Mouse (Mus musculus) heart, embryonic 16.5 days (tissue): ENCODE measurements around the gene Cish. TPM values are rescaled to one million over a fixed set of nuclear protein-coding genes. Genes with fewer than 3 reads are reported as not detected.
"Not testable (repeated sequence)": the region's sequence is repeated elsewhere in the genome, so short reads cannot be mapped to it uniquely, and the experiment has no call there.

Source experiments
- ATAC-seq: fragments of 200-750 bp; cut with Nextera tagmentation; replicated peaks from 2 replicates; pipeline ENCODE4 v1.8.0; 2017; ENCODE audit warnings: moderate number of reproducible peaks; ENCODE audit not compliant: insufficient read depth, low FRiP score; ENCODE audit errors: extremely low read depth
- H3K27ac ChIP-seq: fragments of 300-500 bp; sonication (generic); 2 replicates; pipeline ENCODE4 v1.5.1; 2014; ENCODE audit warnings: mild to moderate bottlenecking, low read length, control low read depth, moderate library complexity
- H3K27me3 ChIP-seq: fragments of 300-500 bp; sonication (generic); 2 replicates; pipeline ENCODE4 v1.6.1; 2014; ENCODE audit warnings: low read length, mixed read lengths; ENCODE audit not compliant: control insufficient read depth, insufficient read depth
- H3K36me3 ChIP-seq: fragments of 300-500 bp; sonication (generic); 2 replicates; pipeline ENCODE4 v1.6.1; 2014; ENCODE audit not compliant: control insufficient read depth, insufficient read depth
- H3K4me1 ChIP-seq: fragments of 300-500 bp; sonication (generic); 2 replicates; pipeline ENCODE4 v1.6.1; 2014; ENCODE audit warnings: low read length, mixed read lengths; ENCODE audit not compliant: control insufficient read depth, insufficient read depth
- H3K4me2 ChIP-seq: fragments of 300-500 bp; sonication (generic); 2 replicates; pipeline ENCODE4 v1.6.1; 2014; ENCODE audit warnings: low read depth, mild to moderate bottlenecking, control low read depth, low read length
- H3K4me3 ChIP-seq: fragments of 300-500 bp; sonication (generic); 2 replicates; pipeline ENCODE4 v1.5.1; 2014; ENCODE audit warnings: mild to moderate bottlenecking, control low read depth, low read length
- H3K9ac ChIP-seq: fragments of 300-500 bp; sonication (generic); 2 replicates; pipeline ENCODE4 v1.6.1; 2014; ENCODE audit warnings: low read length, control low read depth
- H3K9me3 ChIP-seq: fragments of 300-500 bp; sonication (generic); replicated peaks from 2 replicates; pipeline ENCODE4 v1.6.1; 2016; ENCODE audit warnings: low read length; ENCODE audit not compliant: control insufficient read depth
- WGBS: fragments of 180-500 bp; shearing (Covaris S2); extraction: QIAGEN DNeasy Blood & Tissue Kit; methylation state at CpG from one replicate; pipeline ENCODE4 v1.1.7; 2014; 5-methylcytosine and 5-hydroxymethylcytosine counted together
- polyA plus RNA-seq: library from polyadenylated mRNA; unstranded; fragments of >200 nt; fragmentation: Nextera tagmentation; extraction: Ambion mirVana; gene quantifications from 2 replicates; pipeline ENCODE4 v1.2.1, GENCODE M21; 2015

Cish gene
- polyA plus RNA-seq, 1 experiment from 2014 or later, result 44.4 TPM

GRCm38 (mm10) chr9:107304383-107304782, 8.6 kb downstream of the Cish start:
- Histone ChIP-seq H3K27ac (no peak overlapping the region), H3K9me3 (no peaks in the 10 kb centered on the region), H3K4me3 (no peak overlapping the region), H3K9ac (no peak overlapping the region), H3K36me3 (peaks cover 17% of the 10 kb centered on the region), H3K4me2 (no peak overlapping the region), H3K27me3 (no peaks in the 10 kb centered on the region), H3K4me1 (peaks cover 52% of the 10 kb centered on the region)
- no peak for ATAC-seq
- 90% methylated on average over 3 of the region's 3 CpGs for WGBS

- no peak overlapping the region for H3K4me2 ChIP-seq
- H3K9ac ChIP-seq, result no peak overlapping the region
- H3K27me3 ChIP-seq, result no peaks in the 10 kb centered on the region
- no peak for ATAC-seq
- H3K9me3 ChIP-seq, result no peaks in the 10 kb centered on the region
- 75% methylated on average over 4 of the region's 4 CpGs for WGBS
- H3K27ac ChIP-seq, result peak overlapping the region; percentile 29; the same call in 1 of the 2 replicates
- no peak overlapping the region for H3K4me3 ChIP-seq
- H3K36me3 ChIP-seq, result peaks cover 15% of the 10 kb centered on the region
- H3K4me1 ChIP-seq, result peaks cover 52% of the 10 kb centered on the region
Observed at GRCm38 (mm10) chr9:107305012-107305411, 9.2 kb downstream of the Cish start.

GRCm38 (mm10) chr9:107305601-107306542, 10.0 kb downstream of the Cish start:
- peaks cover 52% of the 10 kb centered on the region for H3K4me1 ChIP-seq
- peak overlapping the region; percentile 56 for H3K27ac ChIP-seq
- H3K36me3 ChIP-seq, result peaks cover 8% of the 10 kb centered on the region
- ATAC-seq, result no peak
- H3K9me3 ChIP-seq, result no peaks in the 10 kb centered on the region
- no peak overlapping the region for H3K4me3 ChIP-seq
- 0 out of 2 replicates have a peak overlapping the region, but pooled peaks have one; percentile 25 for H3K9ac ChIP-seq
- no peaks in the 10 kb centered on the region for H3K27me3 ChIP-seq
- 49% methylated on average over 13 of the region's 13 CpGs for WGBS
- no peak overlapping the region for H3K4me2 ChIP-seq

GRCm38 (mm10) chr9:107306673-107307072, 10.8 kb downstream of the Cish start:
- 94% methylated on average over 1 of the region's 1 CpGs for WGBS
- not testable (repeated sequence) for H3K27ac ChIP-seq, H3K4me2 ChIP-seq, H3K9ac ChIP-seq, H3K27me3 ChIP-seq, ATAC-seq, H3K36me3 ChIP-seq, H3K9me3 ChIP-seq, H3K4me3 ChIP-seq
- H3K4me1 ChIP-seq, result peaks cover 52% of the 10 kb centered on the region

DNA sequence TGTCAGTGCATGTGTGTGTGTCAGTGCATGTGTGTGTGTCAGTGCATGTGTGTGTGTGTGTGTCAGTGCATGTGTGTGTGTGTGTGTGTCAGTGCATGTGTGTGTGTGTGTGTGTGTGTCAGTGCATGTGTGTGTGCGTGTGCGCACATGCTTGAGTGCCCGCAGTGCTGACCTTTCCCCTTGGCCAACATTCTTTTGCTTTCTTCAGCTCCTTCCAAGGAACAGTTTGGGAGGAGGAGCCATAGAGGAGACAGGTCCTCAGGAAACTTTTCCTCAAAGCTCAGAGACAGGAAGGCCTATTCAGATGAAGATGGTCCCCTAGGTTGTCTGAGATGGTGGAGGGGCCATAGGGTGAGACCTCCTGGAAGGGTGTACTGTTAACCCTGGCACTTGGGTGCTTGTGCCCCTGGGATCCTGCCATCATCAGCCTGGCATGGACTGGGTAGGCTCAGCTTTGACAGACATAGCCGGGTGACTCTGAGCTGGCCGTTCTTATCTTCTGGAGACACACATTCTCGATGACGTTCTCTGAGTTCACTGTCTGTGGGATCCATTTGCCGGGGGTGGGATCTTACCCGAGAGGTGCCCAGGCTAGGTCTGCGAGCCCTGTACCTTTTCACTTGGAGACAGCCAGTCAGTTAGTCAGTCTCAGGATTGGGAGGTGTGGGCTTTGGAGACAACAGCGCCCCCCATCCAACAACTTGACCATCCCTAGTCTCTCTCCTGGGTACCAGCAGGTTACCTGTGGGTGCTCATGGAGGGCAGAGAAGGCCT, 11.5 kb downstream of the Cish start:
- Histone ChIP-seq H3K27me3 (no peaks in the 10 kb centered on the region), H3K9ac (peak overlapping the region; percentile 64), H3K4me3 (no peak overlapping the region), H3K36me3 (no peaks in the 10 kb centered on the region), H3K4me2 (peak overlapping the region; percentile 50), H3K4me1 (peaks cover 48% of the 10 kb centered on the region), H3K27ac (peak overlapping the region; percentile 94), H3K9me3 (no peaks in the 10 kb centered on the region)
- WGBS, result 54% methylated on average over 11 of the region's 11 CpGs
- 0 out of 2 replicates have a peak, but pooled peaks have one; percentile 28 for ATAC-seq

GRCm38 (mm10) chr9:107307886-107308285, 12.1 kb downstream of the Cish start:
- peak overlapping the region; percentile 94 for H3K27ac ChIP-seq
- no peaks in the 10 kb centered on the region for H3K9me3 ChIP-seq
- peak; percentile 83 for ATAC-seq
- peak overlapping the region; percentile 64 for H3K9ac ChIP-seq
- peaks cover 43% of the 10 kb centered on the region for H3K4me1 ChIP-seq
- WGBS, result 19% methylated on average over 12 of the region's 12 CpGs
- peak overlapping the region; percentile 50 for H3K4me2 ChIP-seq
- H3K36me3 ChIP-seq, result no peaks in the 10 kb centered on the region
- no peak overlapping the region for H3K4me3 ChIP-seq
- H3K27me3 ChIP-seq, result no peaks in the 10 kb centered on the region

DNA sequence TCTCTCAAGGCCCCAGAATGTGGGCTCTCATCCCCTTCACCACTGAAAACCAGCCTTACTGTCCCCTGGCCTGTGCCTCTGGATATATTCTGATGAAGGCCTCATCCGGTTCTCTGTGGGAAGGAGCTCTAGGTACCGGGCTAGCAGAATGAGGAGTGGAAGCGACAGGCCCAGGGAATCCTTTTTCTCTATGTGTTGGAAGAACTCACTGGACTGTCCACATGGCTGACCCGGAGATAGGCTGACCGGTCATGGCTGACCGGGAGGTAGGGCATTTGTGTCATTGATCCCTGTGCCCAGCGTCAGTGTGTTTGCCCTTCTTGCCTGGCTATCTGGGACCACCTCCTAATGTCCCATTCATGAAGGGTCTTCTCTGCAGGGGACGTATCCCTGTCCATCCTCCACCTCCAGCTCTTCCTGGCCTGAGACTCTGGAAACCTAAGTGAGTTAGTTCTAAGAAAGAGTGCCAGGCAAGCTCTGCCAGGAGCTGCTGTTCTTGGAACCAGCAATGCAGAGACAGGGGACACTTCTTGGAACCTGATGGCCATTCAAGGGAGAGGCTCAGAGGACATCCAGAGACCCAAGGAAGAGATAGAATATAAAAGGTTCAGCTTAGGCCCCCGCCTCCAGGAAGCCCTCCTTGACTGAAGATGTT, 12.6 kb downstream of the Cish start:
- Histone ChIP-seq H3K36me3 (no peaks in the 10 kb centered on the region), H3K27me3 (no peaks in the 10 kb centered on the region), H3K9ac (peak overlapping the region; percentile 61), H3K4me3 (no peak overlapping the region), H3K9me3 (no peaks in the 10 kb centered on the region), H3K4me1 (peaks cover 42% of the 10 kb centered on the region), H3K4me2 (peak overlapping the region; percentile 50; the same call in 1 of the 2 replicates), H3K27ac (peak overlapping the region; percentile 94)
- no peak for ATAC-seq
- WGBS, result 84% methylated on average over 9 of the region's 9 CpGs

DNA sequence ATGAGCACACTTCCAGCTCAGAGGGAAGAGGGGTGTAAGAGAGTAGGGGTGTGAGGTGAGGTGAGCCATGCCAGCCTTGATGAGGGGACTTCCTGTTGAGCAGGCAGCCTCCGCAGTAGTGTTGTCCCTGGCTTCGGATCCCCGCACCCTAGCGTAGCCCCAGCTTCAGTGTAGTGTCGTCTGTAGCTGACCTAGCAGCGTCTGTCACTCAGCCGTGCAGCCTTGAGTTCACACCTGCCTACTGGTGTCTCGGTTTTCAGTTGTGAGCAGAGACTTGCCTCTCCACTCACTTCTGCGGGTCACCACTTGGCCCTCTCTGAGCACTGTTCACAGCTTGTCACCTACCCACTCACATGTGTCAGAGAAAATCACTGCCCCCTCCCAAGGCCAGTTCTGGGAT, 13.3 kb downstream of the Cish start:
- H3K4me1 ChIP-seq, result peaks cover 42% of the 10 kb centered on the region
- no peaks in the 10 kb centered on the region for H3K27me3 ChIP-seq
- no peak overlapping the region for H3K4me3 ChIP-seq
- no peaks in the 10 kb centered on the region for H3K9me3 ChIP-seq
- no peak overlapping the region for H3K9ac ChIP-seq
- no peak for ATAC-seq
- 69% methylated on average over 9 of the region's 9 CpGs for WGBS
- no peak overlapping the region for H3K4me2 ChIP-seq
- H3K27ac ChIP-seq, result peak overlapping the region; percentile 58
- no peaks in the 10 kb centered on the region for H3K36me3 ChIP-seq
